Mouse (Mus musculus) heart, embryonic 11.5 days (tissue): ENCODE data around the gene Emc1. TPM values are rescaled to one million over a fixed set of nuclear protein-coding genes. Genes with fewer than 3 reads are reported as not detected.

Source experiments
- ATAC-seq: fragments of 200-750 bp; cut with Nextera tagmentation; replicated peaks from 2 replicates; pipeline ENCODE4 v1.8.0; 2017; ENCODE audit warnings: moderate library complexity; ENCODE audit not compliant: insufficient number of reproducible peaks, low FRiP score, low TSS enrichment
- H3K27ac ChIP-seq: fragments of 300-500 bp; sonication (generic); 2 replicates; pipeline ENCODE4 v1.5.1; 2014; ENCODE audit warnings: mild to moderate bottlenecking, low read depth, low read length
- H3K27me3 ChIP-seq: fragments of 300-500 bp; sonication (generic); 2 replicates; pipeline ENCODE4 v1.6.1; 2014; ENCODE audit warnings: mild to moderate bottlenecking, low read length, mixed read lengths; ENCODE audit not compliant: control insufficient read depth, insufficient read depth
- H3K36me3 ChIP-seq: fragments of 300-500 bp; sonication (generic); 2 replicates; pipeline ENCODE4 v1.6.1; 2014; ENCODE audit warnings: mild to moderate bottlenecking, low read length, moderate library complexity, mixed read lengths; ENCODE audit not compliant: control insufficient read depth, insufficient read depth
- H3K4me1 ChIP-seq: fragments of 300-500 bp; sonication (generic); 2 replicates; pipeline ENCODE4 v1.6.1; 2014; ENCODE audit warnings: low read length; ENCODE audit not compliant: control insufficient read depth, insufficient read depth
- H3K4me2 ChIP-seq: fragments of 300-500 bp; sonication (generic); 2 replicates; pipeline ENCODE4 v1.6.1; 2014; ENCODE audit warnings: mild to moderate bottlenecking, moderate library complexity
- H3K4me3 ChIP-seq: fragments of 300-500 bp; sonication (generic); 2 replicates; pipeline ENCODE4 v1.5.1; 2014; ENCODE audit warnings: low read depth, low read length
- H3K9ac ChIP-seq: fragments of 300-500 bp; sonication (generic); 2 replicates; pipeline ENCODE4 v1.6.1; 2014; ENCODE audit warnings: mild to moderate bottlenecking, low read depth, low read length, moderate library complexity
- H3K9me3 ChIP-seq: fragments of 300-500 bp; sonication (generic); replicated peaks from 2 replicates; pipeline ENCODE4 v1.6.1; 2016; ENCODE audit warnings: low read length; ENCODE audit not compliant: control insufficient read depth
- WGBS: fragments of 180-500 bp; shearing (Covaris S2); extraction: QIAGEN DNeasy Blood & Tissue Kit; methylation state at CpG from one replicate; pipeline ENCODE4 v1.1.7; 2014; ENCODE audit not compliant: insufficient replicate concordance; 5-methylcytosine and 5-hydroxymethylcytosine counted together
- polyA plus RNA-seq: library from polyadenylated mRNA; unstranded; fragments of >200 nt; fragmentation: Nextera tagmentation; extraction: Ambion mirVana; gene quantifications from 2 replicates; pipeline ENCODE4 v1.2.1, GENCODE M21; 2014

Gene Emc1
- 31.8 and 38.4 TPM in 2 replicates for polyA plus RNA-seq

- peak within 1 kb of the TSS; percentile 82 for H3K4me3 ChIP-seq
- H3K9me3 ChIP-seq, result no peaks in the 10 kb centered on the region
- H3K27ac ChIP-seq, result peak within 1 kb of the TSS; percentile 89
- peak within 1 kb of the TSS; percentile 78 for H3K9ac ChIP-seq
- H3K36me3 ChIP-seq, result peaks cover 21% of the 10 kb centered on the region
- peaks cover 14% of the 10 kb centered on the region for H3K4me1 ChIP-seq
- H3K27me3 ChIP-seq, result no peaks in the 10 kb centered on the region
- ATAC-seq, result peak; percentile 86
- peak within 1 kb of the TSS; percentile 90 for H3K4me2 ChIP-seq
- 1% methylated on average over 64 of the region's 64 CpGs for WGBS
These were observed at the start of gene Emc1, which contains the start of the genes Mrto4 and Ubr4 for GRCm38 (mm10) chr4:139351931-139352711. Emc1 (plus strand) TSS chr4:139352587. Mrto4 (minus strand) TSS chr4:139352576. Ubr4 (plus strand) TSS chr4:139352609.

DNA sequence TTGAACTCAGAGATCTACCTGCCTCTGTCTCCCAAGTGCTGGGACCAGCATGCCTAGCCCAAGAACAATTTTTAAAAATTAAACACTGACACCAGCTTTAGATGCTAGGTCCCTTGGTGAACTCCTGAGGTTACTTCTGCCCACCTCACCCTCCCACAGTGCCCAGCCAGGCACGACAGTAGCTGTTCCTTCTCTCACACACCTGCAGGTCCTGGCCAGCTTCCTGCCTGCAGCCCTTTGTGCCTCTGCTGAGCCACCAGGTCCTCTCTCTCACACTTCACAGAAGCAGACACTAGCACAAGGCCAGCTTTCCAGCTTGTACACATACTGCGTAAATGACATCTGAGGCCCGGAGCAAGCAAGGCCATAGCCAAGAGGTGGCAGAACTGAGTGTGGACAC is 46.9 kb upstream of the Emc1 start:
- Histone ChIP-seq H3K27me3 (no peaks in the 10 kb centered on the region), H3K4me2 (no peak overlapping the region), H3K9me3 (no peaks in the 10 kb centered on the region), H3K4me1 (peaks cover 5% of the 10 kb centered on the region), H3K27ac (no peak overlapping the region), H3K36me3 (peaks cover 2% of the 10 kb centered on the region; the same call in 1 of the 2 replicates), H3K9ac (no peak overlapping the region), H3K4me3 (no peak overlapping the region)
- WGBS, result 87% methylated on average over 3 of the region's 3 CpGs
- ATAC-seq, result no peak

DNA sequence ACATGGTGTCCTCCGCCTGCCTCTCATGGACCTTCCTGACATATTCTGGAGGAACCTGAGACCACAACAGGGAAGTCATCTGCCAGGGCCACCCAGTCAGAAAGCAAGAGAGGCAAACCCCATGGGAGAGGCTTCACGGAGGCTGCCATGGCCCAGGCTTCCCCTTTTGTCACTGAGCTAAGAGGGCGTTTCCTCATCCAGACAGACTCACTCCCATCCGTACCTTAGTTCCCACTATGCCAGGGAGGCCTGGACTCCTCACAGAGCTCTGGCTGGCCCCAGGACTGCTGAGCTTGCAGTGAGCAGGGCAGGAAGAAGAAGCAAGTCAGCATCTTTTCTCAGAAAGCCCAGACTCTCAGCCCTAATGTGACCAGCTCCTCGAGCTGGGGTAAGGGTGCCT is 44.5 kb upstream of the Emc1 start:
- H3K9ac ChIP-seq, result no peak overlapping the region
- WGBS, result 80% methylated on average over 5 of the region's 5 CpGs
- H3K9me3 ChIP-seq, result no peaks in the 10 kb centered on the region
- H3K27me3 ChIP-seq, result no peaks in the 10 kb centered on the region
- no peak for ATAC-seq
- no peak overlapping the region for H3K4me3 ChIP-seq
- peaks cover 11% of the 10 kb centered on the region for H3K4me1 ChIP-seq
- no peak overlapping the region for H3K4me2 ChIP-seq
- H3K36me3 ChIP-seq, result no peaks in the 10 kb centered on the region; the same call in 1 of the 2 replicates
- H3K27ac ChIP-seq, result no peak overlapping the region

DNA sequence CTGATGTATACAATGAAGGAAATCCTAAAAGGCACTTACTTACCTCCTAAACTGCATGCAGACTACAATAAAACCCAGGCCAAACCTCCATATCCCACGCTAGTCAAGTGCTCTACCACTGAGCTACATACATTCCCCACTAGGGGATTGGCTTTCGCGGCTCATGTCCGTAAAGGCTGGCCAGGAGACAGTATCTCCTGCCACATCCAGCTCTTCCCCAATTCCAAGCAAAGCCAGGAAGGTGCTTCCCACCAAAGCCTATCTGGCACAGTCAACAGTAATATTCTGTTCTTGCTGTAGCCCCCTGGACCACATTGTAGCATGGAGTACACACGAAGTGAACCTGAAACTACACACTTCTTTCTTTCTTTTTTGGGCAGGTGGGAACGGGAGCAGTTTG is 42.7 kb upstream of the Emc1 start:
- peak overlapping the region; percentile 76 for H3K4me3 ChIP-seq
- peaks cover 2% of the 10 kb centered on the region for H3K36me3 ChIP-seq
- WGBS, result 21% methylated on average over 6 of the region's 6 CpGs
- no peaks in the 10 kb centered on the region for H3K9me3 ChIP-seq
- no peak overlapping the region for H3K27ac ChIP-seq
- peaks cover 11% of the 10 kb centered on the region for H3K4me1 ChIP-seq
- peak overlapping the region; percentile 87 for H3K4me2 ChIP-seq
- no peaks in the 10 kb centered on the region for H3K27me3 ChIP-seq
- peak overlapping the region; percentile 88 for H3K9ac ChIP-seq
- ATAC-seq, result no peak

DNA sequence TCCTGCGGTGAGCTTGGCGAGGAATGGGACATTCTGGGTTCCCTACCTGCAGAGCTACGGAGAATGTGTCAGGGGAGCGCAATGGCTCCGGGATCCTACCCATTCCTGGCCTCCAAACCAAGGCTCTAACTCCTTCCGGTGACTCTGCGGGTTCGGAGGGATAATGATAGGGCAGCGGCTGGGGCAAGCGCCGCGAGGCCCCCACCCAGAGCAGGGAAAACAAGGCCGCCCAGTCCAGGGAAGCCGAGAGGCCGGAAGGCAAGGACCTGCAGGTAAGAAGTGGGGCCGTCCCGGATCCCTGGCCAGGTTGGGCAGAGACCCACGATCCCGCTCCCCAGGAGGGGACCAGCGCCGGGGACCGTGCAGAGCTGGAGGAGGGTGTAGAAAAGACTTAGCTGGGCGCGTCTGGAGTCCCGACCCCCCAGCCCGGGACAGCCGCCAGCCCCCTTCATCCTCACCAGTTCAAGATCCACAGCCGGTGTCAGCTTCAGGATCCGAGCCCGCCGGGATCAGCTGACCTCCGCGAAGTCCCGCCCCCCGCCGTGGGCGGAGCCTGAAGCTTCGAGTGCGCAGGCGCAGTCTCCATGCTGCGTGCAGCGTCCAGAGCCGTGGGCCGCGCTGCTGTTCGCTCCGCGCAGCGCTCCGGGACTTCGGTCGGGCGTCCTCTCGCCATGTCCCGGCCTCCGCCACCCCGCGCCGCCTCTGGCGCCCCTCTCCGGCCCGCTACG is 42.1 kb upstream of the Emc1 start, which contains the start of the genes Pqlc2 and Akr7a5:
Pqlc2 (minus strand) TSS at position 538 of the 728 bp plus-strand sequence.
Akr7a5 (plus strand) TSS at position 574 of the 728 bp plus-strand sequence.
- ATAC-seq, result peak; percentile 90
- Histone ChIP-seq H3K9me3 (no peaks in the 10 kb centered on the region), H3K4me2 (peak within 1 kb of the TSS; percentile 87), H3K27ac (peak within 1 kb of the TSS; percentile 31; the same call in 1 of the 2 replicates), H3K9ac (peak within 1 kb of the TSS; percentile 88), H3K27me3 (no peaks in the 10 kb centered on the region), H3K36me3 (peaks cover 7% of the 10 kb centered on the region), H3K4me3 (peak within 1 kb of the TSS; percentile 76), H3K4me1 (peaks cover 11% of the 10 kb centered on the region)
- WGBS, result under 1% methylated on average over 63 of the region's 63 CpGs

- Histone ChIP-seq H3K36me3 (peaks cover 7% of the 10 kb centered on the region), H3K4me3 (peak overlapping the region; percentile 76), H3K4me2 (peak overlapping the region; percentile 87), H3K27ac (peak overlapping the region; percentile 31; the same call in 1 of the 2 replicates), H3K9me3 (no peaks in the 10 kb centered on the region), H3K9ac (peak overlapping the region; percentile 88), H3K4me1 (peaks cover 11% of the 10 kb centered on the region), H3K27me3 (no peaks in the 10 kb centered on the region)
- WGBS, result under 1% methylated on average over 53 of the region's 53 CpGs
- ATAC-seq, result peak; percentile 60
These were observed 41.3 kb upstream of the Emc1 start for GRCm38 (mm10) chr4:139310899-139311701.

- ATAC-seq, result no peak
- Histone ChIP-seq H3K4me3 (peak overlapping the region; percentile 76), H3K9ac (peak overlapping the region; percentile 88; the same call in 1 of the 2 replicates), H3K27ac (no peak overlapping the region), H3K27me3 (no peaks in the 10 kb centered on the region), H3K9me3 (no peaks in the 10 kb centered on the region), H3K4me2 (peak overlapping the region; percentile 87), H3K36me3 (peaks cover 9% of the 10 kb centered on the region), H3K4me1 (peaks cover 11% of the 10 kb centered on the region)
- 36% methylated on average over 14 of the region's 14 CpGs for WGBS
These were observed 40.7 kb upstream of the Emc1 start for GRCm38 (mm10) chr4:139311707-139312106.

DNA sequence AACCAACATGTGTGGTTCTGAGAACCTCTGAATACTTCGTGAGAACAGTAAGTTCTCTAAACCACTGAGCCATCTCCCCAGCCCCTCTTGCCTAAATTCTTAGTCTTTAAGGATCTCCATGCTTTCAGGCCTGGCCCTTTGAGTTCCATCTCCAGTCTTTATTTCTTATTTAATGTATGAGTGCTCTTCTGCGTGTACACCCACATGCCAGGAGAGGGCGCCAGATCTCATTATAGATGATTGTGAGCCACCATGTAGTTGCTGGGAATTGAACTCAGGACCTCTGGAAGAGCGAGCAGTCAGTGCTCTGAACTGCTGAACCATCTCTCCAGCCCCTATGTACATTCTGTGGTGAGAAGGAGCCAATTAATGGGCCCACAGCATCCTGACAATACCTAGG is 39.8 kb upstream of the Emc1 start:
- Histone ChIP-seq H3K27me3 (no peaks in the 10 kb centered on the region), H3K36me3 (peaks cover 10% of the 10 kb centered on the region), H3K4me2 (no peak overlapping the region), H3K9me3 (no peaks in the 10 kb centered on the region), H3K27ac (no peak overlapping the region), H3K4me1 (peaks cover 11% of the 10 kb centered on the region), H3K9ac (no peak overlapping the region), H3K4me3 (no peak overlapping the region)
- ATAC-seq, result no peak
- 59% methylated on average over 4 of the region's 4 CpGs for WGBS
